8 mouse cellular contexts compared by ENCODE assay signal in the genomic region with DNA sequence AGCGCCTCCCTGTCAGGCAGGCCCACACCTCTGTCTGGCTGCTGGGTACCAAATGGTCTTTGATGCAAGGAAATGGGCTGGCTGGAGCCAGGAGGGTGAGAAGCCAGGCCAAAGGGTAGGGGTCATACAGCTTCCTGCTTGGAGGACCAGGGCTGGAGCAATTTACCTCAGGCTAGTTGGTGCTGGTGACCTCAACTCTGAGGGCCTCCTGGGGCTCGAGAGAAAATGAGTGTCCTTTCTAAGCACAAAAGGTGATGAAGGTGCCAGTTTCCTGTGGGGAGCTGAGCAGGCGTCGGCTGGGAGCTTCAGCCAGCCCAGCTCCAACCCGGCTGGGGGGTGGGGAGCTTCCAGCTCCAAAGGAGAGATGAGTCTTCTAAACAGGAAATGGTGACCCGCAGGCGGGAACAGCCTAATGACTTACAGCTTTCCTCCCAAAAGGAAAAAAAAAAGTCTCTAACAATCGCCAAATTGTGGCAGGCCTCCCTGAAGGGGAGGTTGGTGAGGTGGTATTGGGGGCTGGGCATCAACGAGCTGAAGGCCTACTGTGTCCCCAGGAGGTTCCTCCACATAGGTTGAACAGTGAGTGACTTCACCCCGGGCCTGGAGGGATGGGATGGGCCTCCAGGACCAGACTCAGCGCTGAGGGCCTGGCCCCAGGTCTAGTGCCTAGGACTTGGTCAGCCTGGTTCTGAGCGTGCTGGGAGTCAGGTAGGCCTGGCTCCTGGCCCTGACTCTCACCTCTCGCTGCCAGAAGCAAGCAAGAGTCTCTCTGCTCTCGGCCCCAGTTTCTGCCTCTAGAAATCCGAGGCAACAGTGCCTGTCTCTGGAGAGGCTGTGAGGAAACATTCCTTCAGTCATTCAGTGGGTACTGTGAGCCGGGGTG. TPM values are rescaled to one million over a fixed set of nuclear protein-coding genes. Genes with fewer than 3 reads are reported as not detected.
DNase-seq lines count a peak whose midpoint lies in the region; ATAC-seq and TF ChIP-seq lines count a peak whose summit lies in the region.

No protein-coding gene starts in this region.

- peaks cover 20% of the 10 kb centered on the region for H3K36me3 ChIP-seq in embryonic facial prominence, embryonic 12.5 days
- 0 out of 2 replicates have a peak, but pooled peaks cover 4% of the 10 kb centered on the region for H3K36me3 ChIP-seq in heart, postnatal 0 days (replicated peaks; ENCODE audit: control insufficient read depth, insufficient read depth, low read length)

- no peaks in the 10 kb centered on the region for H3K9me3 ChIP-seq in embryonic facial prominence, embryonic 12.5 days
- no peaks in the 10 kb centered on the region for H3K9me3 ChIP-seq in heart, postnatal 0 days (replicated peaks; ENCODE audit: control insufficient read depth, low read length)

- peak overlapping the region; percentile 37 for H3K9ac ChIP-seq in embryonic facial prominence, embryonic 12.5 days
- 0 out of 2 replicates have a peak overlapping the region, but pooled peaks have one; percentile 17 for H3K9ac ChIP-seq in heart, postnatal 0 days (replicated peaks; ENCODE audit: low read depth, low read length)

- TF ChIP-seq CTCF in heart, postnatal 0 days (IDR thresholded peaks at IDR 0.05; ENCODE audit: low read depth) = no peak

- peak overlapping the region; percentile 96 for H3K27ac ChIP-seq in embryonic facial prominence, embryonic 12.5 days
- peak overlapping the region; percentile 86 for H3K27ac ChIP-seq in heart, postnatal 0 days (ENCODE audit: low read depth)

- peak overlapping the region; percentile 82 for H3K4me2 ChIP-seq in embryonic facial prominence, embryonic 12.5 days (replicated peaks)
- H3K4me2 ChIP-seq in heart, postnatal 0 days (ENCODE audit: low read depth, low read length) = no peak overlapping the region

- peak; percentile 70 for DNase-seq in adipocyte (ENCODE audit: low spot score)
- DNase-seq in heart, postnatal 0 days (ENCODE audit: low spot score) = peak; percentile 45
- DNase-seq in kidney, postnatal 14 days = peak; percentile 84
- DNase-seq in lung, postnatal 4 days = peak; percentile 79 to 90
- DNase-seq in layer of hippocampus, adult 9-11 months = no peak
- DNase-seq in B cell, adult 2 months = no peak
- DNase-seq in c-Kit-positive CD71-positive TER-119-positive erythroid progenitor cells, embryonic 14.5 days (ENCODE audit: low spot score) = no peak

- H3K4me3 ChIP-seq in embryonic facial prominence, embryonic 12.5 days = peak overlapping the region; percentile 17
- H3K4me3 ChIP-seq in heart, postnatal 0 days (ENCODE audit: low read depth, low read length) = no peak overlapping the region

- peak; percentile 24; the same call in 1 of the 2 replicates for ATAC-seq in embryonic facial prominence, embryonic 12.5 days (ENCODE audit: insufficient number of reproducible peaks, insufficient read depth, low FRiP score, low TSS enrichment)
- ATAC-seq in heart, postnatal 0 days (ENCODE audit: insufficient read depth, low read depth) = peak; percentile 22; the same call in 1 of the 2 replicates

- TF ChIP-seq EP300 in heart, postnatal 0 days (IDR thresholded peaks at IDR 0.05; ENCODE audit: low read depth) = no peak

- H3K4me1 ChIP-seq in embryonic facial prominence, embryonic 12.5 days = peaks cover 52% of the 10 kb centered on the region
- peaks cover 11% of the 10 kb centered on the region for H3K4me1 ChIP-seq in heart, postnatal 0 days (ENCODE audit: control insufficient read depth, insufficient read depth)

- 9% methylated on average over 16 of the region's 16 CpGs for WGBS in embryonic facial prominence, embryonic 12.5 days
- WGBS in heart, postnatal 0 days = 27% methylated on average over 16 of the region's 16 CpGs

- no peaks in the 10 kb centered on the region for H3K27me3 ChIP-seq in embryonic facial prominence, embryonic 12.5 days
- peaks cover 6% of the 10 kb centered on the region; the same call in 1 of the 2 replicates for H3K27me3 ChIP-seq in heart, postnatal 0 days (ENCODE audit: control insufficient read depth, insufficient read depth, low read length)

RNA-seq across cellular contexts. Expression of a gene that starts 5.4 kb away (rescaled TPM):
- polyA plus RNA-seq in embryonic facial prominence, embryonic 12.5 days (2016; fragmentation: Nextera tagmentation; extraction: Ambion mirVana) = 76.3 and 83.4 TPM in 2 replicates
- total RNA-seq in heart, postnatal 0 days (2014; rRNA removed; ENCODE audit: low replicate concordance) = 1.5 TPM in 1 of 2 replicates, not detected in the other
- polyA plus RNA-seq in heart, postnatal 0 days (2015; fragmentation: Nextera tagmentation; extraction: Ambion mirVana) = 6.0 and 7.0 TPM in 2 replicates

RNA-seq across cellular contexts. Expression of a gene that starts 50.7 kb away (rescaled TPM):
- 14.3 and 16.3 TPM in 2 replicates for polyA plus RNA-seq in embryonic facial prominence, embryonic 12.5 days (2016; fragmentation: Nextera tagmentation; extraction: Ambion mirVana)
- total RNA-seq in heart, postnatal 0 days (2014; rRNA removed; ENCODE audit: low replicate concordance) = 17.2 and 17.6 TPM in 2 replicates
- 9.1 and 12.2 TPM in 2 replicates for polyA plus RNA-seq in heart, postnatal 0 days (2015; fragmentation: Nextera tagmentation; extraction: Ambion mirVana)

RNA-seq across cellular contexts. Expression of a gene that starts 50.9 kb away (rescaled TPM):
- polyA plus RNA-seq in embryonic facial prominence, embryonic 12.5 days (2016; fragmentation: Nextera tagmentation; extraction: Ambion mirVana) = 94.4 and 96.9 TPM in 2 replicates
- total RNA-seq in heart, postnatal 0 days (2014; rRNA removed; ENCODE audit: low replicate concordance) = 90.0 and 102 TPM in 2 replicates
- polyA plus RNA-seq in heart, postnatal 0 days (2015; fragmentation: Nextera tagmentation; extraction: Ambion mirVana) = 63.6 and 73.9 TPM in 2 replicates

Comparison
In these comparisons a context has a peak if more than half of its experiments do, and no peak if none do; other contexts are left out.
1. DNase-seq: peak in adipocyte (single experiment), heart, postnatal 0 days (single experiment), kidney, postnatal 14 days (single experiment) and lung, postnatal 4 days (2 of 2); none in layer of hippocampus, adult 9-11 months (single experiment), B cell, adult 2 months (0 of 2) and c-Kit-positive CD71-positive TER-119-positive erythroid progenitor cells, embryonic 14.5 days (single experiment).